Mouse (Mus musculus) frontal cortex, postnatal 25 days (tissue): ENCODE results near the gene Hoxa7.

Experiments used
- DNase-seq, 2 experiments: peaks; one replicate each; pipeline ENCODE4 v3.0.0; 2022; ENCODE audit warnings: low spot score in 2 of 2

Gene Hoxa7

GRCm38 (mm10) chr6:52196811-52197210, 24.8 kb downstream of the Hoxa7 start:
- no peak for DNase-seq

GRCm38 (mm10) chr6:52194690-52195089, 27.0 kb downstream of the Hoxa7 start:
- no peak for DNase-seq

- DNase-seq: no peak
Measured at GRCm38 (mm10) chr6:52191860-52192550, 29.6 kb downstream of the Hoxa7 start.

GRCm38 (mm10) chr6:52190906-52191810, 30.5 kb downstream of the Hoxa7 start, which contains the start of gene Hoxa4:
Gene Hoxa4 (minus strand): TSS chr6:52191753.
- DNase-seq: no peak

- DNase-seq: no peak
Measured at GRCm38 (mm10) chr6:52190410-52190809, 31.2 kb downstream of the Hoxa7 start.

- no peak for DNase-seq
Measured at GRCm38 (mm10) chr6:52189909-52190308, 31.7 kb downstream of the Hoxa7 start.

- DNase-seq: no peak
Measured at GRCm38 (mm10) chr6:52189172-52189591, 32.5 kb downstream of the Hoxa7 start.

- no peak for DNase-seq
Measured at GRCm38 (mm10) chr6:52186500-52186899, 35.2 kb downstream of the Hoxa7 start.

GRCm38 (mm10) chr6:52185834-52186233, 35.8 kb downstream of the Hoxa7 start:
- no peak for DNase-seq

- no peak for DNase-seq
Measured at GRCm38 (mm10) chr6:52185222-52185621, 36.4 kb downstream of the Hoxa7 start.

- no peak for DNase-seq
Measured at GRCm38 (mm10) chr6:52184668-52185067, 37.0 kb downstream of the Hoxa7 start.

GRCm38 (mm10) chr6:52183311-52184080, 38.2 kb downstream of the Hoxa7 start:
- DNase-seq: no peak

GRCm38 (mm10) chr6:52182793-52183192, 38.9 kb downstream of the Hoxa7 start:
- no peak for DNase-seq

- DNase-seq: no peak
Measured at GRCm38 (mm10) chr6:52182030-52182429, 39.6 kb downstream of the Hoxa7 start.

GRCm38 (mm10) chr6:52180726-52181125, 40.9 kb downstream of the Hoxa7 start:
- no peak for DNase-seq

- DNase-seq: no peak
Measured at GRCm38 (mm10) chr6:52180213-52180710, 41.4 kb downstream of the Hoxa7 start.

- no peak for DNase-seq
Measured at GRCm38 (mm10) chr6:52179690-52180089, 42.0 kb downstream of the Hoxa7 start.

GRCm38 (mm10) chr6:52178918-52179665, 42.6 kb downstream of the Hoxa7 start:
- DNase-seq: no peak

- no peak for DNase-seq
Measured at GRCm38 (mm10) chr6:52177806-52178205, 43.8 kb downstream of the Hoxa7 start.

GRCm38 (mm10) chr6:52177061-52177735, 44.5 kb downstream of the Hoxa7 start, which contains the start of gene 5730596B20Rik:
Gene 5730596B20Rik (plus strand): TSS chr6:52177498.
- no peak for DNase-seq
